Mouse (Mus musculus) layer of hippocampus, adult 2 months (tissue): Measurements from ENCODE around the gene Foxn3. TPM values are rescaled to one million over a fixed set of nuclear protein-coding genes. Genes with fewer than 3 reads are reported as not detected.

Source experiments
- DNase-seq, 2 experiments: peaks; one replicate each; pipeline ENCODE4 v3.0.0; 2022; ENCODE audit warnings: low spot score in 2 of 2
- H3K27ac ChIP-seq: fragments of 200-600 bp; 2 replicates; pipeline ENCODE4 v1.8.1; 2022
- H3K4me3 ChIP-seq: fragments of 200-600 bp; 2 replicates; pipeline ENCODE4 v1.8.1; 2022; ENCODE audit warnings: mild to moderate bottlenecking
- CTCF ChIP-seq: fragments of 200-600 bp; conservative IDR thresholded peaks from 2 replicates; pipeline ENCODE4 v1.8.1; 2022; ENCODE audit warnings: antibody characterized with exemption, mild to moderate bottlenecking, moderate library complexity
- total RNA-seq, 2 experiments: library from RNA; stranded (reverse); gene quantifications; 2 replicates each; pipeline ENCODE4 v1.2.3; 2021

Foxn3 gene
- total RNA-seq, 2 experiments from 2014 or later = 45.9 to 53.7 TPM

DNA sequence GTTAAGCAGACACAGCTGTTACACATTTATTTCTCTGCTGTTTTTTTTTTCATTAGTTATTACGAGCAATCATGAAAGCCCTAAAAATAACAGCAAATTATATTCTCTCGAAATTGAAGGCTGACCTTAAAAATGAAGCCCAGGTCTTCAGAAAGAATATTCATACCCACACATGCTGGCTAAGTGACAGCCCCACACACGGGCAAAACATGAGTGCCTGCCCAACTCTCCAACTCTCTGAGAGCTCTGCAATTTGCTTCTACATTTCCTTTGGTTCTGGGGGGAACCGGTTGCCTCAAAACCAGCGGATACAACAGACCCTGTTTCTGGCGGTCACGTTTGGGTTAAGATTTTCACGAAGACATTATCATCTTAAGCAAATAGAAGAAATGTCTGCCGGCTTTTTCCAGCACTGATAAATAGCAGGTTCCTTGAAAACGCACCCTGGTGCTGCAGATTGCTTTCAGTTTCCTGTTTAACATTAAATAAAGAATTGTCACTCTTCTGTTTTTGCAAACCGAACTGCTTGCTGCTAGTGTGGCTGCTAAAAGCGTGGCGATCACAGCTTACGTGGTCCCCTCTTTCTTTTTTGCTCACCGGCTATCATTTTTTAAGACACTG is 156.6 kb downstream of the Foxn3 start:
- Histone ChIP-seq H3K4me3 (peak overlapping the region; percentile 46), H3K27ac (peak overlapping the region; percentile 62)
- DNase-seq = no peak
- no peak for TF ChIP-seq CTCF

DNA sequence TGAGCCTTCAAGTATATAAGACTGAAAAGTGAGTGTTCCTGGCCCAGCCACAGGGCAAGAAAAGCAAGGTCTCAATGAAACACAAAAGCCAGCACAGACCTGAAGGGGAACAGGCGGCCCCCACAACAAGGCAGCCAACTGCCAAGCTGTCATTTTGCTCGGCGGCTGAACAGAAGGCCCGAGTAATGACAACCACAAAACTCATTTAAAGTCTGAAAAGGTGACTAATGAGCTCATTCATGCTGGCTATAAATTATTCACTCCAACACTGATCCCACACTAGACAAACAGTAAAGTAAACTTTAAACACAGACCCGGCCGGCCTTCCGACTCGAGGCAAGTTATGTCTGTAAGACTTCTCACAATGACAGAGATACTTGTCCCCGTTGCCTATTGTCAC is 157.1 kb downstream of the Foxn3 start:
- DNase-seq = peak; percentile 61 to 68
- H3K27ac ChIP-seq = peak overlapping the region; percentile 62; the same call in 1 of the 2 replicates
- H3K4me3 ChIP-seq = peak overlapping the region; percentile 46; the same call in 1 of the 2 replicates
- no peak; the same call in 1 of the 2 replicates for TF ChIP-seq CTCF

DNA sequence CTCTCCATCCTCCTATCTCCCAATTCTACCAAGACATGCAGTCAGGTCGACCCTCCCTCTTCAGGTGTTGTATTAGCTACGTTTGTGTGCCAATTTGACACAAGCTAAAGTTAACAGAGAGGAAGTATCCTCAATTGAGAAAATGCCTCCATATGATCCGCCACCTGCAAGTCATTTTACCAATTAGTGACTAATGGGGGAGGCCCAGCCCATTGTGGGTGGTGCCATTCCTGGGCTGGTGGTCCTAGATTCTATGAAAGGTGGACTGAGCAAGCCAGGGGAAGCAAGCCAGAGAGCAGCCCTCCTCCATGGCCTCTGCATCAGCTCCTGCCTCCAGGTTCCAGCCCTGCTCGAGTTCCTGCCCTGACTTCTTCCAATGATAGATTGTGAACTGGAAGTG is 158.0 kb downstream of the Foxn3 start:
- DNase-seq = no peak
- Histone ChIP-seq H3K27ac (no peak overlapping the region), H3K4me3 (no peak overlapping the region)
- TF ChIP-seq CTCF = no peak

DNA sequence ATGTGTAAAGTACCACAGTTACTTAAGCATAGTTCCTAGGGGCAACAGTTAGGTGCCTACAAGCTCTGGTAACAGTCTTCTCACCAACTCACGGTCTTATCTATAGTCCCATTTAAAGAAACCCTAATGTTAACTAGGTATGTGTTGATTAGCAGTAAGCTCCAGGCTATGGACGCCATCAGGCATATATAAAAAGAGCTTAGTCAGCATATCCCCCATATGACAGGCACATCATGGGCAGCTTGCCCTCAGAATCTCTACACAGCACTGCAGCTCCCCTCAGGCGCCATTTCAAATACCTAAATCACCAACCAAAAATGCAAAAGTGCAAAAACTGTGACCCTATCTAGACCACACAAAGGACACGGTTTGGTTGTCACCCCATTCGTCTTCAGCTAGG is 160.4 kb downstream of the Foxn3 start:
- H3K4me3 ChIP-seq = no peak overlapping the region
- no peak for DNase-seq
- H3K27ac ChIP-seq = no peak overlapping the region
- TF ChIP-seq CTCF = no peak

DNA sequence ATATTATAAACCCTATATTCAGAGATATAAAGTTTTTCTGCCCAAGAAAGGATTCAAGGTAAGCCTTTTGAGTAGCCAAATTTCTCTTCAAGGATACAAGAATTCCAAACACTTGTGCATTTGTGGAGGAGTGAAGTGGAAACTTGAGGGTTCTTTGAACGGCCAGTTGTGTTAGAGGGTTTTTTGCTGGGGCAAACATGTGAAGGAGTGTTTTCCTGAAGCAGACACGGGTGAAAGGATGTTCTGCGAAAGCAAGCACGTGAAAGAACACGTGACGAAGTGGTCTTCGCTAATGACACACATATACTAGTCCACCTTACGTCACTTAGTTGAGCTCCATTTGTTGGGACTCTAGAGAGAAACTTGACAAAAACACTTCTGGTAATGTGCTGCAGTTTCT is 162.5 kb downstream of the Foxn3 start:
- no peak for DNase-seq
- Histone ChIP-seq H3K27ac (no peak overlapping the region), H3K4me3 (no peak overlapping the region)
- no peak for TF ChIP-seq CTCF

DNA sequence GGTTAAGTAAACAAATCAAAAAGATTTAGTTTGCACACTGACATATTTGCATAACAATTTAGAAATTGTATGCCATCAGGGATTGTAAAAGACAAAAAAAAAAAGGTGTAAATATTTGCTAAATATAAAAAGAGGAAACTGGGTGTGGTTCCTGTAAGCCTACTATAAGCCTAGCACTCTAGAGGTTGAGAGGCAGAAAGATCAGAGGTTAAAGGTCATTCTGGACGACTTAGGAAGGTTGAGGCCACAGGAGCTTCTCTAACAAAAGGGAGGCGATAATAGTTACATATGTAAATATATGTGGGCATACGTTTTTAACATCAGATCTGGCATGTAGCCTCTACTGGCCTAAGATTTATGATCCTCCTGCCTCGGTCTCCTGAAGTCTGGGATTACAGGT is 163.8 kb downstream of the Foxn3 start:
- TF ChIP-seq CTCF = no peak
- no peak overlapping the region for H3K4me3 ChIP-seq
- no peak overlapping the region for H3K27ac ChIP-seq
- no peak for DNase-seq

DNA sequence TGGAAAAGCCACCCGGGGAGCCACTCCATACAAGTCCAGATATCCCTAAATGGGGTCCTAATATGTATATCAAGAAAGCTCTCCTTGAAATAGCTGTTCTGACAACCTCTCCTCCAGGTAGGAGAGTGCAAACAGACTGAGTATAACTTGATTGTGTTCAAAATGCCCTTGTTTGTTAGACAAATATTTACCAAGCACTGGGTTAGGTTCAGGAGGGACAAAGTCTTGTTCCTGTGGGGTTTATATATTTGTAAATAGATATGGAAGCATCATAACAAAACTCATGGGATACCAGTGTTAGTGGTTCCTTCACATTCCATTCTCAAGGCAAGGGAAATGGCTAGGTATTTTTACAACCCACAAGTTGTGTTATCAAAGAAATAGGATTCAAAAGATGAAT is 166.9 kb downstream of the Foxn3 start:
- no peak overlapping the region for H3K27ac ChIP-seq

DNA sequence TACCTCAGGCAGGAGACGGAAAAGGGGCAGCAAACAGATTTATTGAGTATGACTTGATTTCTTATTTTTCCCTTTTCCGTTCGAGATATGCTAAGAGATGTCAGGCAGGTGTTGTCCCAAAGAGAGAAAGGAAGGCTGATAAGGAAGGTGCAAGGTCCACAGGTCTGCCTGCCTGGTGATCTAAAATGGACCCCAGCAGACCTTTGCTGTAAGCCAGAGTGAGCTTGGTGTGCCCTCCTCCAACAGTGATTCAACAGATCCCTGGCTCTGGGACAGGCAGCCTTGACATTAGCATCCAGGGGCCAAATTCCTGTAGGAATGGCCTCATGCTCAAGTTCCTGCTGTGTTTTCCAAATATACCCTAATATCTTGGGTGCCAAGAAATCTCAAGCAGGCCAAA is 168.3 kb downstream of the Foxn3 start:
- DNase-seq = no peak
- TF ChIP-seq CTCF = no peak
- no peak overlapping the region for H3K27ac ChIP-seq
- no peak overlapping the region for H3K4me3 ChIP-seq

More for the DNA sequence above, 166.9 kb downstream of the Foxn3 start:
- no peak for DNase-seq
- no peak overlapping the region for H3K4me3 ChIP-seq
- TF ChIP-seq CTCF = no peak

DNA sequence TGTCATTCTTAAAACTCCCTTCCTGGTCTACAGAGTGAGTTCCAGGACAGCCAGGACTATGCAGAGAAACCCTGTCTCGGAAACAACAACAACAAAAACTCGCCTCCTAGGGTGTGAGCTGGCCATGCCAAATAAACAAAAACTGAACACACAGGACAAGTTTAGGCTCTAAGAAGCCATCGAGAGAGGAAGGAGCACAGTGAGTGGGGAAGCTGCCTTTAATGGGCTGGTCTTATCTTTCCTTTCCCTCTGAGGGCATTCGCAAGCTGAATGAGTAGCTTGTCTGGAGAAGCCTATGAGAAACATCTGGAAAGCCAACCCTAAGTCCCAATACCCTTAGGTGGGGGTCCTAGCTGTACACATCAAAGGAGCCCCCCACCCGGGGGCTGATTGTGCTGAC is 168.7 kb downstream of the Foxn3 start:
- DNase-seq = no peak
- no peak overlapping the region for H3K4me3 ChIP-seq
- H3K27ac ChIP-seq = no peak overlapping the region
- TF ChIP-seq CTCF = no peak

DNA sequence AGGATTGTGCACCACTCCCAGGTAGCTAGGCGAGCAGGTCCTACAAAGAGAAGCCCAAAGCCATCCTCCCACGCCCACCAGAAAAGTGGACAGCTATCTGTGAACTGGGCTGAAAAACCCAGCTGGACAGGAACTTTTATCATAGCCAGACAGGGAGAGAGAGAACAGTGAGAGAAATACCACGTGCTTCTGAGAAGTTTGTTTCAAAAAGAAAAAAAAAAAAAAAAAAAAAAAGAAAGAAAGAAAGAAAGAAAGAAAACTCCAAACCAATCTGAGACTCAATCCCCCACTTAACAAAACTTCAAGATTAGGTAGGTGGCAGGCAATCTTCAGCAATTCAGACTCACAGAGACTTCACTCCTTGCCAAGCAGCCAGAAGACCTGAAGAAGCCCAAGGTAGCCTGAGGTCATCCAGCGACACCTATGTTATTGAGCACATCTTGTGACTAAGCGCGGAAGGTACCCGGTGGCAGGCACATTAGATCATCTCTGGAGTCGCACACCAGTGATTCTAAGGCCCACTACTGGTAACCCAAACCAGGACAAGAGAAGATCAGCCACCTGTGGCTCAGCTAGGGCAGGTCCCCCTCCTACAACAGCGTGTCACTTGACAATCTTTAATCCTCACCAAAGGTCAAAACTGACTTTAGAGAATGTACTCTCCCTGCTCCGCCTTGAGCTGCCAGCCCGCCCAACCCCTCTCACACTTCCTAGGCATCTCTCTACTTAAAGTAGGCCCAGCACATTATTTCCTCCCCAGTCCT is 169.3 kb downstream of the Foxn3 start:
- DNase-seq = no peak
- TF ChIP-seq CTCF = no peak
- peak overlapping the region; percentile 91; the same call in 1 of the 2 replicates for H3K27ac ChIP-seq
- H3K4me3 ChIP-seq = peak overlapping the region; percentile 93

DNA sequence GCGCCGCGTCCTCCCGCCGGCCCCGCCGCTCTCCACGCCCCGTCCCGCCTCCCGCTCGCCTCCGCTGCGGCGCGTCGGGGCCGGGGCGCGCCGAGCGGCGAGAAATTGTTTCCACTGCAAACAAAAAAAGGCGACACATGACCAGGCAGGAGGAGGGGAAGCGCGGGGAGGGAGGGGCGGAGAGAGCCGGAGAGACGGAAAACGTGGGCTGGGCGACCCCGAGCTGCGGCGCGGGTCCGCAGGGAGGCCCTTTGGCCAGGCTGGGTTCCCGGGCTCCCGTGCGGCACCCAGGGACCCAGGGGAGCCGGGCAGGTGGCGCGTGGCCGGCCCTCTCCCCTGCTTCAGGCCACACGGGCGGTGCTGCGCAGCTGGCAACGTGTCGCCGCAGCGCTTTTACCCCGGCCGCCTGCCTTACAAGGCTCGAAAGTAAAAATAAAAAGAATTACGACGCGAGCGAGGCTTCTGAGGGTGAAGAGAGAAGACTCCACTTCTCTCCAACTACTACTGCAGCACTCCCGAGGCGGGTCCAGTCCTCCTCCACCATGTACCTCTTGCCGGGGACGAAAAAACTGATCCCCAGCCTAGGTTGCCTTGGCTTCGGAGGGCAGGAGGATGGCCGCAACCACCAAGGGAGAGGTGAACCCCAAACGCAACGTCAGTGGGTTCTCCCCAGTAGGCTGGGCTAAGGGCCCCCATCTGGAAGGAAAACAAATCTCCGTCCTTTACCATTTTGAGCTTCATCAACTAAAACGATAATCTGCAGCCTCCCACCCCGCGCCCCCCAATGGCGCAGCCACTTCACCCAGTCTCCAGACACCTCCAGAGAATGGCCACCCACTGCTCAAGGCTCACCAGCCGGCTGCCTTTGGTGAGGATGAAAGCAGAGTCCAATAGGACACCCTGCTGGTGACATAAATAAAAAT is 170.2 kb downstream of the Foxn3 start:
- DNase-seq = peak; percentile 70 to 83
- peak; percentile 65 for TF ChIP-seq CTCF
- Histone ChIP-seq H3K4me3 (peak overlapping the region; percentile 93), H3K27ac (peak overlapping the region; percentile 91)

DNA sequence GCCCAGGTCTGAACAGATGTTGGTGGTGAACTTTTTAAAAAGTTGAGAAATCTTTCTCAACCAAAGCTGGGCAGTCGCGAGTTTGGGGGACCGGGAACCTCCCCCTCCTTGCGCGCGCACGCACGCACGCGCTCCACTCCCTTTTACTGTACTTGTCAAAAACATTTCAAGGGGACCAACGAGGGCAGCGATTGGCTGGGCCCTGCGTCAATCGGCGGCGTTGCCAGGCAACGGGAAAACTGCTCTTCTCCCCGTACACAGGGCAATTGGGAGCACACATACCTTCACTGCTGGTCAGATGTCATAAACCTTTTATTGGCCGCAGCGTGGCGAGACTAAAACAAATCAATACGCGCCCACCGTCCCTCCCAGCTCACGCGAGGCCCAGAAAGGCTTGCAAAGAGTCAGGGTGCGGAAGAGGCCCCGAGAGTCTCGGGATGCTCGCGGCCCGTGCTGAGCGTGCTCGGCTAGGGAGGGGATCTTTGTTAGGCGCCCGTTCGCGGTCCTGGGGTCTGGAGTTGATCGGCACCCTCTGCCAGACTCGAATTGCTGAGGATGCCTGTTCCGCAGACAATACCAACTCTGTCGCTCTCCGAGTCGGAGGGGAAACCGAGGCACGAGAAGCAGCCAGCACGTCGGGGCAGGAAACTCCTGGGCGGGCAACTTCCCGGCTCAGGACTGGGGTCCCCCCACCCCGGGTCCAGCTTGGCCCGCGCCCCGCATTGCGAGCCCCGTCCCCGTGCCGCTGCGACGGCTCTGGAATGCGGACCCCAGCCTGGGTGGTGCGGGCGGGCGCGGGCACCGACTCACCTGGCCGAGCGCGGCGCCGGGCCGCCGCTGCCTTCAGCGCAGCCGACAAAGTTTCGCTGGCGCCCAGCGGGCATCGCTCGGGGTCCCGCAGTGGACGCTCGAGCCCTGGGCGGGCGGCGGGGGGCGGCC is 171.2 kb downstream of the Foxn3 start:
- H3K4me3 ChIP-seq = peak overlapping the region; percentile 93

More for the DNA sequence above, 171.2 kb downstream of the Foxn3 start:
- peak; percentile 97 to 99 for DNase-seq
- peak overlapping the region; percentile 87 for H3K27ac ChIP-seq
- no peak for TF ChIP-seq CTCF
